Mouse (Mus musculus) embryo, embryonic 9.5 days (tissue): ENCODE data around the gene Glcci1.
"Not testable (repeated sequence)": the region's sequence is repeated elsewhere in the genome, so short reads cannot be mapped to it uniquely, and the experiment has no call there.

Experiments
- DNase-seq: peaks from one replicate; pipeline ENCODE4 v3.0.0-alpha.2; 2017; ENCODE audit errors: extremely low spot score

The Glcci1 gene

GRCm38 (mm10) chr6:8495109-8495826 is 14.1 kb upstream of the Glcci1 start:
- no peak for DNase-seq

GRCm38 (mm10) chr6:8495827-8496222 is 13.6 kb upstream of the Glcci1 start:
- DNase-seq, result no peak

GRCm38 (mm10) chr6:8497234-8497867 is 12.0 kb upstream of the Glcci1 start:
- no peak for DNase-seq

- no peak for DNase-seq
Observed at GRCm38 (mm10) chr6:8497868-8498257, 11.5 kb upstream of the Glcci1 start.

GRCm38 (mm10) chr6:8498961-8499360 is 10.4 kb upstream of the Glcci1 start:
- no peak for DNase-seq

GRCm38 (mm10) chr6:8503953-8504352 is 5.4 kb upstream of the Glcci1 start:
- no peak for DNase-seq

GRCm38 (mm10) chr6:8504521-8505228 is 4.7 kb upstream of the Glcci1 start:
- DNase-seq, result no peak

- no peak for DNase-seq
Observed at GRCm38 (mm10) chr6:8506631-8507030, 2.8 kb upstream of the Glcci1 start.

GRCm38 (mm10) chr6:8508883-8509536 is 390 bp upstream of the Glcci1 start:
- peak; percentile 98 for DNase-seq

GRCm38 (mm10) chr6:8509961-8510863 is 812 bp downstream of the Glcci1 start:
- no peak for DNase-seq

GRCm38 (mm10) chr6:8510864-8511428 is 1.5 kb downstream of the Glcci1 start:
- peak; percentile 14 for DNase-seq

- DNase-seq, result no peak
Observed at GRCm38 (mm10) chr6:8511447-8511846, 2.0 kb downstream of the Glcci1 start.

GRCm38 (mm10) chr6:8512416-8512815 is 3.0 kb downstream of the Glcci1 start:
- DNase-seq, result peak; percentile 11

- DNase-seq, result no peak
Observed at GRCm38 (mm10) chr6:8519687-8520086, 10.3 kb downstream of the Glcci1 start.

GRCm38 (mm10) chr6:8521231-8521630 is 11.8 kb downstream of the Glcci1 start:
- DNase-seq, result no peak

GRCm38 (mm10) chr6:8524717-8525116 is 15.3 kb downstream of the Glcci1 start:
- DNase-seq, result no peak

GRCm38 (mm10) chr6:8531104-8531894 is 21.9 kb downstream of the Glcci1 start:
- DNase-seq, result no peak

- no peak for DNase-seq
Observed at GRCm38 (mm10) chr6:8536944-8537343, 27.5 kb downstream of the Glcci1 start.

- DNase-seq, result not testable (repeated sequence)
Observed at GRCm38 (mm10) chr6:8541531-8541930, 32.1 kb downstream of the Glcci1 start.

GRCm38 (mm10) chr6:8544822-8545221 is 35.4 kb downstream of the Glcci1 start:
- no peak for DNase-seq
